Mouse (Mus musculus): ENCODE results near the gene Cenpm. TPM values are rescaled to one million over a fixed set of nuclear protein-coding genes. Genes with fewer than 3 reads are reported as not detected.
"Not testable (repeated sequence)": the region's sequence is repeated elsewhere in the genome, so short reads cannot be mapped to it uniquely, and the experiment has no call there.

Cenpm gene
- polyA plus RNA-seq, 1 experiment = 32.0 TPM

GRCm38 (mm10) chr15:82247131-82247776, 2.7 kb upstream of the Cenpm start:
- Histone ChIP-seq H3K36me3 (replicated peaks; ENCODE audit: low read length) (no peaks in the 10 kb centered on the region), H3K4me1 (peaks cover 11% of the 10 kb centered on the region), H3K4me3 (replicated peaks) (no peak overlapping the region), H3K27me3 (replicated peaks) (peaks cover 3% of the 10 kb centered on the region), H3K9me3 (peaks cover 7% of the 10 kb centered on the region)
- TF ChIP-seq FLI1 (IDR thresholded peaks at IDR 0.05; ENCODE audit: low read length) = no peak
- TF ChIP-seq GATA1 (IDR thresholded peaks at IDR 0.05; ENCODE audit: borderline replicate concordance, low read length) = no peak

DNA sequence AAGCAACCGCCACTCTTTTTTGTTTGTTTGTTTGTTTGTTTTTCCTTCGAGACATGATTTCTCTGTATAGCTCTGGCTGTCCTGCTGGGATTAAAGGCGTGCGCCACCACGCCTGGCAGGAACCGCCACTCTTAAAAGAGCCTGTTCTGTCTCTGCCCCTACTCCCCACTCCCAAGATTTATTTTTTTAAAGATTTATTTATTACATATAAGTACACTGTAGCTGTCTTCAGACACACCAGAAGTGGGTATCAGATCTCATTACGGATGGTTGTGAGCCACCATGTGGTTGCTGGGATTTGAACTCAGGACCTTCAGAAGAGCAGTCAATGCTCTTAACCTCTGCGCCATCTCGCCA, 235 bp upstream of the Cenpm start:
- H3K4me3 ChIP-seq (replicated peaks) = peak overlapping the region; percentile 99
- peaks cover 11% of the 10 kb centered on the region for H3K4me1 ChIP-seq
- not testable (repeated sequence) for H3K9me3 ChIP-seq; H3K36me3 ChIP-seq (replicated peaks; ENCODE audit: low read length); H3K27me3 ChIP-seq (replicated peaks)

GRCm38 (mm10) chr15:82243742-82244114, 820 bp downstream of the Cenpm start:
- Histone ChIP-seq H3K4me3 (replicated peaks) (peak overlapping the region; percentile 99), H3K9me3 (no peaks in the 10 kb centered on the region), H3K36me3 (replicated peaks; ENCODE audit: low read length) (peaks cover 11% of the 10 kb centered on the region), H3K4me1 (peaks cover 11% of the 10 kb centered on the region), H3K27me3 (replicated peaks) (peaks cover 2% of the 10 kb centered on the region)
- TF ChIP-seq GATA1 (IDR thresholded peaks at IDR 0.05; ENCODE audit: borderline replicate concordance, low read length) = no peak
- TF ChIP-seq FLI1 (IDR thresholded peaks at IDR 0.05; ENCODE audit: low read length) = no peak

DNA sequence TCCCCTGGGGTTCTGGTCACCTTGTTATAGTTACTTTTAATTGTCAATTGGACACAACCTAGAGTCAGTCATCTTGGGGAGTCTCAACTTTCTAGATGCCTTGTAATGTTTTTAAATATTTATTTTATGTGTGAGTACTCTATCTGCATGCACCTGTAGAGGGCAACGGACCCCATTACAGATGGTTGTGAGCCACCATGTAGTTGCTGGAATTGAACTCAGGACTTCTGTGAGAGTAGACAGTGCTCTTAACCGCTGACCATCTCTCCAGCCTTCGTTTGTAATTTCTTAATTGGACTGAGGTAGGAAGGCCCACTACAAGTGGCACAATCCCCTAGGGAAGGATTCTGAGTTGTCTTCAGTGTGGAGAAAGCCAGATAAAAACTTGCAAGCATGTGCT, 1.2 kb downstream of the Cenpm start:
- Histone ChIP-seq H3K4me1 (peaks cover 11% of the 10 kb centered on the region), H3K9me3 (no peaks in the 10 kb centered on the region), H3K27me3 (replicated peaks) (no peaks in the 10 kb centered on the region), H3K4me3 (replicated peaks) (peak overlapping the region; percentile 99), H3K36me3 (replicated peaks; ENCODE audit: low read length) (peaks cover 15% of the 10 kb centered on the region)
- TF ChIP-seq GATA1 (IDR thresholded peaks at IDR 0.05; ENCODE audit: borderline replicate concordance, low read length) (no peak), FLI1 (IDR thresholded peaks at IDR 0.05; ENCODE audit: low read length) (no peak)

GRCm38 (mm10) chr15:82236565-82236964, 8.0 kb downstream of the Cenpm start:
- H3K9me3 ChIP-seq = no peaks in the 10 kb centered on the region
- no peak overlapping the region for H3K4me3 ChIP-seq (replicated peaks)
- peaks cover 36% of the 10 kb centered on the region for H3K36me3 ChIP-seq (replicated peaks; ENCODE audit: low read length)
- peaks cover 8% of the 10 kb centered on the region for H3K27me3 ChIP-seq (replicated peaks)
- peaks cover 31% of the 10 kb centered on the region for H3K4me1 ChIP-seq
- TF ChIP-seq GATA1 (IDR thresholded peaks at IDR 0.05; ENCODE audit: borderline replicate concordance, low read length) (no peak), FLI1 (IDR thresholded peaks at IDR 0.05; ENCODE audit: low read length) (no peak)

GRCm38 (mm10) chr15:82235661-82236060, 8.9 kb downstream of the Cenpm start:
- peaks cover 31% of the 10 kb centered on the region for H3K4me1 ChIP-seq
- TF ChIP-seq FLI1 (IDR thresholded peaks at IDR 0.05; ENCODE audit: low read length) (no peak), GATA1 (IDR thresholded peaks at IDR 0.05; ENCODE audit: borderline replicate concordance, low read length) (no peak)
- peaks cover 14% of the 10 kb centered on the region for H3K27me3 ChIP-seq (replicated peaks)
- H3K4me3 ChIP-seq (replicated peaks) = peak overlapping the region; percentile 53
- H3K9me3 ChIP-seq = no peaks in the 10 kb centered on the region
- peaks cover 30% of the 10 kb centered on the region for H3K36me3 ChIP-seq (replicated peaks; ENCODE audit: low read length)

GRCm38 (mm10) chr15:82232651-82233050, 11.9 kb downstream of the Cenpm start:
- Histone ChIP-seq H3K27me3 (replicated peaks) (peaks cover 27% of the 10 kb centered on the region), H3K4me3 (replicated peaks) (no peak overlapping the region), H3K36me3 (replicated peaks; ENCODE audit: low read length) (peaks cover 16% of the 10 kb centered on the region), H3K9me3 (no peaks in the 10 kb centered on the region), H3K4me1 (peaks cover 34% of the 10 kb centered on the region)
- no peak for TF ChIP-seq FLI1 (IDR thresholded peaks at IDR 0.05; ENCODE audit: low read length)
- TF ChIP-seq GATA1 (IDR thresholded peaks at IDR 0.05; ENCODE audit: borderline replicate concordance, low read length) = no peak

GRCm38 (mm10) chr15:82231591-82232378, 12.8 kb downstream of the Cenpm start:
- TF ChIP-seq FLI1 (IDR thresholded peaks at IDR 0.05; ENCODE audit: low read length) (no peak), GATA1 (IDR thresholded peaks at IDR 0.05; ENCODE audit: borderline replicate concordance, low read length) (no peak)
- H3K4me1 ChIP-seq = peaks cover 34% of the 10 kb centered on the region
- H3K9me3 ChIP-seq = no peaks in the 10 kb centered on the region
- H3K36me3 ChIP-seq (replicated peaks; ENCODE audit: low read length) = peaks cover 16% of the 10 kb centered on the region
- no peak overlapping the region for H3K4me3 ChIP-seq (replicated peaks)
- H3K27me3 ChIP-seq (replicated peaks) = peaks cover 30% of the 10 kb centered on the region

- Histone ChIP-seq H3K4me1 (peaks cover 30% of the 10 kb centered on the region), H3K36me3 (replicated peaks; ENCODE audit: low read length) (peaks cover 16% of the 10 kb centered on the region)
- no peak for TF ChIP-seq FLI1 (IDR thresholded peaks at IDR 0.05; ENCODE audit: low read length)
- no peak for TF ChIP-seq GATA1 (IDR thresholded peaks at IDR 0.05; ENCODE audit: borderline replicate concordance, low read length)
These were observed 13.4 kb downstream of the Cenpm start for GRCm38 (mm10) chr15:82231100-82231499.

DNA sequence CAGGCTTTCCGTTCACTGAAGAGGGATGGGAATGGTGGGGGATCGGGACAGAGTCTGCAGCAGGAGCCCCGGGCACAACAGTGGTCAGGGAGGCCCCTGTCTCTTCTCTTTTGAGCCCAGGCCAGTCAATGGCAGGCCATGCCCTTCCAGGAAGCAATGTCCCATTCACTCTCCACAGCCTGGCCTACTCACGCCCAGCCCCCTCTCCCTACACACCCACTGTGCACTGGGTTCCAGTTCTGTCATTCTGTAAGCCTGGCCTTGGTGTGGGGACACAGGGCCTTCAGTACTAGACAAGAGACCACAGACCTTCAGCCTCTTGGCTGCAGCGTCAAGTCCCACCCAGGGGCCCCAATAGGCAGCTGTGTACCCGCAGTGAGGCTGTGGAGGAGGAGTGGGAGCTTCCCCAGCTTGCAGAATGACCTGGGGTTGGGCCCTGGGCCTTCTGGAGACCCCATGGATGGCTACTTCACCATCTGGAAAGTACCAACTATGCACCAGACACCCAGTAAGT, 14.4 kb downstream of the Cenpm start:
- no peak overlapping the region for H3K4me3 ChIP-seq (replicated peaks)
- no peak for TF ChIP-seq GATA1 (IDR thresholded peaks at IDR 0.05; ENCODE audit: borderline replicate concordance, low read length)
- no peak for TF ChIP-seq FLI1 (IDR thresholded peaks at IDR 0.05; ENCODE audit: low read length)
- no peaks in the 10 kb centered on the region for H3K9me3 ChIP-seq
- H3K27me3 ChIP-seq (replicated peaks) = peaks cover 45% of the 10 kb centered on the region
- H3K4me1 ChIP-seq = peaks cover 29% of the 10 kb centered on the region
- H3K36me3 ChIP-seq (replicated peaks; ENCODE audit: low read length) = peaks cover 16% of the 10 kb centered on the region

More at GRCm38 (mm10) chr15:82231100-82231499, 13.4 kb downstream of the Cenpm start:
- H3K9me3 ChIP-seq = no peaks in the 10 kb centered on the region
- H3K27me3 ChIP-seq (replicated peaks) = peaks cover 36% of the 10 kb centered on the region
- H3K4me3 ChIP-seq (replicated peaks) = no peak overlapping the region
